Mouse (Mus musculus) fat pad, adult 2 months (tissue): ENCODE results near the gene Rnf145.

Experiments used
- DNase-seq: peaks from one replicate; pipeline ENCODE4 v3.0.0-alpha.2; 2011; ENCODE audit warnings: low read depth, low spot score; ENCODE audit errors: extremely low read depth

The Rnf145 gene

GRCm38 (mm10) chr11:44509906-44510305, 8.9 kb upstream of the Rnf145 start:
- DNase-seq = no peak

- DNase-seq = no peak
These were observed 8.4 kb upstream of the Rnf145 start for GRCm38 (mm10) chr11:44510371-44510770.

DNA sequence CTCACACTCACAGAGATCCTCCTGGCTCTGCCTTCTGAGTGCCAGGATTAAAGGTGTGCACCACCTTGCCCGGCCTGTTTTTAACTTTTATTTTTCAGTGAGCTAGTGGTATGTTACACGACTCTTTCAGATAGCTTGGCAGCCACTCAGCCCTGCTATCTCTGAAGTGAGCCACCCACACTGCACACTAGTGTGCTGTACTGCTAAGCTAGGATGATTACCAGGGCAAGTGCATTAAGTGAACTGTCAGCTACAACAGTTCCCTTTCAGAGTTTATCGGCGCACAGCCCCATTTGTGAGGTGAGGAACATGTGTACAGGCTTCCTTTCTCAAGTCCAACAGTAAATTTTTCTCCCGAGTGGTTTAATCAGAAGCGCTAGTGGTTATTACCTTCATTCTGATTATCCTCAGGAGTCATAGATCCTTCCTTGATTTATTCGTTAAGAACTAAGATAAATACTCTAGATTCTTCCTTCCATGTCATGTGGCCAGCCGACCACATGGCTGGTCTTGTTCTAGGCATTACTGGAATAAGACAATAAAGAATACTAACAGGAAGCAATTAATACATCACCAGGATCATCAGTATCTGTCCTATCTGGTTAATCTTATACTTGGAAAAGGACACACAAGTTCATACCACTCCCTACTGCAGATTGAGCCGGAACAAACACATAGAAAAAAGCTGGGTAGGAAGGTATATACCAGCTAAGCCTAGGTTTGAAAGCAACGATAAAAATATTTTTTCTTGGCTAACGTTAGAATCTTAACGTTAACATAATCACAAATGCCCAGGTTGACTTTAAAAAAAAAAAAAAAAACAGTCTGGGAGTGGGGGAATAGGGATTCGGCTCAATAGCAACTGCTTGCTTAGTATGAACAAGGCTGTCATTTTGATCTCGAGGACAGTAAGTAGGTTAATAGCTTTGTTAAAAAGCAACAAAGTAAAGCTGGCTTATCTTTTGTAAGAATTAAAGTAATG, 6.4 kb upstream of the Rnf145 start:
- no peak for DNase-seq

DNA sequence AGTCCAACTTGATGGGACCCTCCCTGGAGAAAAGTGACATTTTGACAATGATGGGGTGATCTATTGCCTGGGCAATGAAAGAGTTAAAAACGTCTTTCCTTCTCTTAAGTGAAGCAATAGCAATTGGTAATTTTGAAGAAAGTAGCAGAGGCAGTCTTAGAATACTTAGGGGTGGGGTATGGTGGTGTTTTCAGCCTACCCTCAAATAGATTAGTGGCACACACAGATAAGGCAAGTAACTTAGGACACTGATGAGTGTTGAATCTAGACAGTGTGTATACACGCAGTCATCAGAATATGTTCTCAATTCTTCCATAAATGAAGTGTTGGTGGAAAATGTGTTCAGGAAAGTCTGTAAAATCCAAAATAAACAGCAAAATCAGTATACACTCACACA, 5.7 kb upstream of the Rnf145 start:
- DNase-seq = no peak

- no peak for DNase-seq
These were observed 4.1 kb upstream of the Rnf145 start for GRCm38 (mm10) chr11:44514666-44515065.

- DNase-seq = no peak
These were observed 2.4 kb upstream of the Rnf145 start for GRCm38 (mm10) chr11:44516362-44516761.

DNA sequence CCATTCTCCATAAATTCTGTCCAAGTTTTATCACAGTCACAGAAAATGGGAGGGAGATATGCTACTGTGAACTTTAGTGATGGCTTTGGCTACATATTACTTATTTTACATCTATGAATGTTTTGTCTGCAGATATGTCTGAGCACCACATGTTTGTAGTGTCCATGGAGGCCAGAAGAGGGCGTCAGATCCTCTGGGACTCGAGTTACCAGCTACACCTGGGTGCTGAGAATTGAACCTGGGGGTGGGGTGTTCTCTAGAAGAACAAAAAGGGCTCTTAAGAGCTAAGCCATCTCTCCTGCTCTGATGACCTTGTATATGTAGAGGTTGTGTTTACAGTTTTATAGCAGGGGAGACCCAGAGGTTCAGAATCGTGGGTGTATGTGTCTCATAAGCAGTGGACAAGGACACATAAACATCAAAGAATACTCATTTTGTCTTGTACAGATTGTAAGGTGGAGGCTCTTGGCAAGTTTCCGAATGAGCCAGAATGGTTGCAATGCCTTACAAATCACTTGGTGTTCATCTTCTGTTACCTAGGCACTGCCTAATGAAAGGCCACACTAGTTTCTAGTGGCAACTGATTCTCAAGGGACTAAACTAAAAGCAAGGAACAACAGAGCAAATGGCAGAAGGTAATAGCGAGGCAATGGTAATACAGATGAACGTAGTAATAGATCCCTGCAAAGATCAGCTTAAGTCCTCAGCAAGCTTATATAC, 1.0 kb upstream of the Rnf145 start:
- DNase-seq = no peak

DNA sequence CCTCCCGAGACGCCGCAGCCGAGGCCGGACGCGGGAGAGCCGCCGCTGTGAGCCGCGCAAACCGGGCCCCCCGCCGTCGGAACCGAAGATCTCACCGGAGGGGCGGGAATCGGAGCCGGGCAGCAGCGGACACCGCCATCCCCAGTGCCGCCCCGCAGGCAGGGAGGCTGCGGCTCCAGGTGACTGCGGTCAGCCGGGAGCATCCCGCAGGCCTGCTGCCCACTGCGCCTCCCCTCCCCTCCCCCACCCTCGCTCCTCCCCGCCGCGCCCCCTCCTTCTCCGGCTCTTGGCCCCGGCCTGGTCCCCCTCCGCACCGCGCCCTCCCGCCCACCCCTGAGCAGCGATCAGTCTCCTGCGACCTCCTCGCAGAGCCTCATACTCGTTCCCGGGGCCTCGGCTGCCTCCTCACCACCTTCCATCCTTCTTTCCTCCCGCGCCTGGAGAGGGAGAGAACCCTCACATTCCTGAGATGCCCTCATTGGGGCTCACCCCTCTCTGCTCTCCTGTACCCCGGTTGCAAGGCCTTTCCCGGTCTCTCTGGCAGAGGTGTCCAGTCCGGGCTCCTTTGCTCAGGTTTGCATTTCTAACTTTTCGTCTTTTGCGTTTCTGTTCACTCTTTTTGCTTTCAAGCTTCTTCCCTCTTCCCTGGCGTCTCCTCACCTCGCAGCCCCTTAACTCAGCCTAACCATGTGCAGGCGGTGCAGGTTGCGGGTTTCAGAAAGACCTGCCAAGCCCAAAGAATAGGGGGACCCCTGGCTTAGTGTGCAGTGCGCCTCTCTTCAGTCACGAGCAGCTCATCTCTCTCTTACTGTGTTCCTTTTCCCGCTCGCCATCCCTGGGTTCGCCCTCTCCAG, 559 bp downstream of the Rnf145 start:
- DNase-seq = no peak

DNA sequence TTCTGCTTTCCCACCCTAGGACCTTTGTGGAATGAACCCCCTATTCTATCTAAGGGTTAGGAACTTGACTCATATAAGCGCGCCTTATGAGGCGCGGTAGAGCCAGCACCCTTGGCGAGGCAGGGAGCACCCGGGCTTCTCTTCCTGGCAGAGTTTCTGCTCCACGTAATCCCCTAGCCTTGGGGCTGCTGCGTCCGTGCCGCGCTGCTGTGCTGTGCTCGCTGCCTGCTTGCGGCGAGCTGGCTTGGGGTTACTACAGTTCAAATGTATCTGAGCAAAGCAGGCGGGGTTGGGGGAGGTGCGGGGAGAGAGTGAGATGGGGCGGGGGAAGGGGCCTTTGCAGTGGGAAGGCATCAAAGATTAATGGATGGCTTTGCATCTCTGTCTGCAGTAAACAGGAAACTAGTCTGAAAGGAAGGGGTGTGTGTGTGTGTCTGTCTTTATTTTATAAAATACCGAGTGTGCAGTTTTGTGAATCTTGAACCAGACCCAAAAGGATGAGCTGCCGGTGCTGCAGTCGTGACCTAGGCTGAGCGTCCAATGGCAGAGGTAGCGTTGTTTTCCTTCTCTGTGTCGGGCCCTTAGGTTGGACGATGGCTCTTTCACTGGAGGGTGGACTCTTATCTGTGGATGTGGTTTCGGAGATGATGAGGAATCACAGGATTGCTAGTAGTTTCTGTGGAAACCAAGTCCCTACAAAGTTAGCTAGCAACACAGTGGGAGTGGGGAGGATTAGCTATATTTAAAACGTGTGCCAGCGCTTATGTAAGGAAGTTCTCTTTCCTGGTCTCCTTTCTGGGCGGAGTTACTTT, 1.4 kb downstream of the Rnf145 start:
- no peak for DNase-seq

- no peak for DNase-seq
These were observed 3.8 kb downstream of the Rnf145 start for GRCm38 (mm10) chr11:44522594-44522993.

DNA sequence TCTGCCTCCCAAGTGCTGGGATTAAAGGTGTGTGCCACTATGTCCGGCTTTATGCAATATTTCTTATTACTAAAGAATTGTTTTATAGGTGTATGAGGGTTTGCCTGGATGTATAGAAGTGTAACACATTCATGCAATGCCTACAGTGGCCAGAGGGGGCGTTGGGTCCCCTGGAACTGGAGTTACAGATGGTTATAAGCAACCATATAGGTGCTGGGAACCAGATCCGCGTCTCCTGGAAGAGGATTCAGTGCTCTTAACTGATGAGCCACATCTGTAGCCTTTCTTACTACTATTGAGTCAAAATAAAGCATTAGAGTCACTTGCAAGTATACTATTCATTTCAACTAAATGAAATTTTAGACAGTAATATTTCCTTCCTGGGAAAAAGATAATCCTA, 7.0 kb downstream of the Rnf145 start:
- DNase-seq = no peak

DNA sequence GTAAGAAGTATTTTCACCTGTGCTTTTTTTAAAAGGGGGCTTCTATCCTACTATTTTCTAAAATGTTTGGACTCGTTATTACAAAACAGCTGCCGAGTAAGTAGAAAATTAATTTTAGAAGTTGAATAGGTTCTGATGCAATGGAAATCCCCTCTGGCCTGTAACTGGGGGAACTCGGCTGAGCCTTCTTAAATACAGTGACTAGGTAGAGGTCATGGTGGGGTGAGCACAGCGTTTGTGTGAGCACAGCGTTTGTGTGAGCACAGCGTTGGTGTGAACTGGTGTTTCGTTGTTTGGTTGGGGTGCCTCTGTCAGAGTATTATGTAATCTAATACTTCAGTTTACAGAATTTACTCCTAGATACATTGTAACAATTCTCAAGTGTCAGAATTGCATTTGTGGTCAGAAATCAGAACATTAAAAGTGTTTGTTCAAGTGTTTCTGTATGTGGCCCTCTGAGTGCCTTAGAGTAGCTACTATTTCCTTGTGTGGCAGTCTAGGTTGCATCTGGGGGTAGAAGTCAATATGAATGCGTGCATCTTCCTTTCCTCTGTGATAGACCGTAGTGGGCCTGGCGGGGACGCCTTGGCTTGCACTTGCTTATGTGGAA, 8.0 kb downstream of the Rnf145 start:
- DNase-seq = no peak

DNA sequence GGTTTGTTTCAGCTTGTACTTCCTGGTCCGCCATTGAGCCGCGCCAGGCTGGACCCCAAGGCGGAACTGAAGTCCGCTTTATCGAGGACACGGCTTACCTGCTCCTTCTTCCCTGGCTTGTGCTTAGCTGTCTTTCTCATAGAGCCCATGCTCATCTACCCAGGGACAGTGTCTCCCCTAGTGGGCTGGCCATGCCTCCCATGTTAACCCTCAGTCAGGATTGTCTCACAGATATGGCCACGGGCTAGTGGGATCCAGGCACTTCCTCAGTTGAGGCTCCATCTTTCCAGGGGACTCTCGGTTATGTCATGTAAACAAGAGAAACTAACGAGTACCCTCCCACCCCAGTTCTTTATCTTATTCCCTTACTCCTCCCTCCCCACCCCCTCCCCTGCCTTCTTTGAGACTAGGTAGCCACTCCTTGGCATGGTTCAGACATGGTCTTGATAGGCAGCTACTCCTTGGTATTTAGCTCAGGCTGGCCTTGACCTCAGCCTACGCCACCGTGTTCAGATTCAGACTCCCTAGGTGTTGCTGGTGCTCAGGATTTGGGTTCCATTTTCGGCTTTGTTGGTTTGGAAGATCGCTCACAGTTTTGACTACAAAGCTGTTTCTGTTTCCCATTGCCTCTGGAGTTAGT, 9.9 kb downstream of the Rnf145 start:
- DNase-seq = no peak

DNA sequence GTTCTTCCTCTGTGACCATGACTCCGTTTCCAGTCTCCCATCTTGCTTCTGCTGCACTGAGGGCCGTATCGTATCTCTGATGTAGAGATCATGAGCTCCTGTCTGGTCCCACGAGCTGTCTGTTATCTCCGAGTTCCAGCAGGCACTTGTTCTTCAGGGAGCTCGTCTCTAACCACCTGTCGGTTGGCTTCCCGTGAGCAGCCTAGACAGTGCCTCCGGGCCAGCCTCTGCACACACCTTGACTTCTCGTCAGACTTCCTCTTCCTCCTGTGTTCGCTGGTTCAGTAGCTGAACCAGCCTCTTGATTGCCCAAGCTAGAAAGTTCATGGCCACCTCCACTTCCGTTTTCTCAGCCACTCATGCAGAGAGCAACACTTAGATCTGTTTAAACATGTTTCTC, 10.4 kb downstream of the Rnf145 start:
- DNase-seq = no peak

GRCm38 (mm10) chr11:44529716-44530115, 11.0 kb downstream of the Rnf145 start:
- DNase-seq = no peak

DNA sequence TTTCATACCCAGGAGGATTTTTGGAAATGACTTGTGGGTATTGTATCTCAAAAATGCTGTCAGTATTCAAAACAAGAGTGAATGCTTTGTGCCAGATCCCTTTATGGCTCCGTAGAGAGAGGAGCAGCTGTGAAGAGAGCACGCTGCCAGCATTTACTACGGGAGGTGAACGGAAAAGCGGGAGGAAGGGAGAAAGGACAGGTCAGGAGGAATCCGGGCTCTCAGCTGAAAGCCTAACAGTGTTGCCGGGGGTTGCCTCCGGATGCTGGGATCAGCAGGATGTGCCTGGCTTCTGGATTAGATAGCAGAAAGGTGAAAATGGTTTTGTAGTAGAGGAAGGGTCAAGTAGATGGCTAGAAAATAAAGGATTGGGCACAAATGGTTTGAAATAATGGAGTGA, 11.6 kb downstream of the Rnf145 start:
- DNase-seq = no peak

- no peak for DNase-seq
These were observed 12.1 kb downstream of the Rnf145 start for GRCm38 (mm10) chr11:44530867-44531266.

GRCm38 (mm10) chr11:44531617-44532016, 12.9 kb downstream of the Rnf145 start:
- DNase-seq = no peak
